Mouse (Mus musculus): ENCODE results near the gene Nck2. TPM values are rescaled to one million over a fixed set of nuclear protein-coding genes. Genes with fewer than 3 reads are reported as not detected.

Nck2 gene
- polyA plus RNA-seq, 1 experiment from 2014 or later = 17.1 TPM

DNA sequence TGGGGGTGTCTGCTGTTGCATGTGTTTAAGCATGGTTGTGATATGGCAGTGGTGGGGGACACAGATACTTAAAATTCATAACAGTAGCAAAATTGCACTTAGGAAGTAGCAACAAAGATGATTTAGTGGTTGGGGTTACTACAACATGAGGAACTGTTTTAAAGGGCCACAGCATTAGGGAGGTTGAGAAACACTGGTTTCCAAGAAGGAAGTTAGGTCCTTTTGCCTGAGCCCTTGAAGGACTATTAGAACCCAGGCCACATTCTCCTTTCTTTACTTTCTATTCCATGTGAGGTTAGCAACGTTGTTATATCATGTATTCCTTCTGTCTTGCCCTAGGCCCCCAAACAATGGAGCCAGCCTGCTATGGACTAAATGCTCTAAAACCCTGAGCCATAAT, 63.4 kb downstream of the Nck2 start:
- Histone ChIP-seq H3K9ac (ENCODE audit: low read depth, low read length) (no peak overlapping the region), H3K9me3 (ENCODE audit: control insufficient read depth) (no peaks in the 10 kb centered on the region), H3K27me3 (replicated peaks; ENCODE audit: control insufficient read depth, insufficient read depth, low read length) (no peaks in the 10 kb centered on the region), H3K4me3 (ENCODE audit: low read depth, low read length) (no peak overlapping the region), H3K4me1 (replicated peaks; ENCODE audit: control insufficient read depth, insufficient read depth, low read length) (peaks cover 1% of the 10 kb centered on the region), H3K36me3 (ENCODE audit: control insufficient read depth, insufficient read depth) (peaks cover 7% of the 10 kb centered on the region; the same call in 1 of the 2 replicates), H3K4me2 (replicated peaks; ENCODE audit: low read depth) (no peak overlapping the region), H3K27ac (ENCODE audit: low read depth, low read length) (no peak overlapping the region)
- 75% methylated on average over 1 of the region's 1 CpGs for WGBS
- ATAC-seq = no peak
- TF ChIP-seq CTCF (IDR thresholded peaks at IDR 0.05; ENCODE audit: low read depth) = no peak

DNA sequence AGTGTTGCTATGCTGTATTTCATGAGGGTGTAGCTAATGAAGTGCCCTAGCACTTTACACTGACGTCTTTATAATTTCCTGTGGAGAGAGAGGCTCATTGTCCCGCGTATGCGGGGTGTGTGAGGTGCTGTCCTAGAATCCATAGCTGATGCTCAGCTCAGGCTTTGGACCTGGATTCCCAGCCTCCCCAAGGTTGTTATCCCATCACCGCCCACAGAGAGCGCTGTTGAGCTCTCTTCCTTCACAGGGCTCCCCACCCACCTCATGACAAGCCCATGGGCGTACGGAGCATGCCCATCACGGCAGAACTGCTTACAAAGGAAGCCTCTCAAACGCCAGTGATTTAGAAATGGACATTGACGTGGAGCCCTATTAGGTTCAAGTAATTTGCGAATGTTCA, 66.9 kb downstream of the Nck2 start:
- H3K36me3 ChIP-seq (ENCODE audit: control insufficient read depth, insufficient read depth) = peaks cover 14% of the 10 kb centered on the region; the same call in 1 of the 2 replicates
- H3K4me1 ChIP-seq (replicated peaks; ENCODE audit: control insufficient read depth, insufficient read depth, low read length) = no peaks in the 10 kb centered on the region; the same call in 1 of the 2 replicates
- no peak overlapping the region for H3K9ac ChIP-seq (ENCODE audit: low read depth, low read length)
- peak; percentile 44 for TF ChIP-seq CTCF (IDR thresholded peaks at IDR 0.05; ENCODE audit: low read depth)
- no peak for ATAC-seq
- 84% methylated on average over 12 of the region's 12 CpGs for WGBS
- no peak overlapping the region for H3K27ac ChIP-seq (ENCODE audit: low read depth, low read length)
- H3K9me3 ChIP-seq (ENCODE audit: control insufficient read depth) = no peaks in the 10 kb centered on the region
- H3K27me3 ChIP-seq (replicated peaks; ENCODE audit: control insufficient read depth, insufficient read depth, low read length) = no peaks in the 10 kb centered on the region
- H3K4me2 ChIP-seq (replicated peaks; ENCODE audit: low read depth) = no peak overlapping the region
- no peak overlapping the region for H3K4me3 ChIP-seq (ENCODE audit: low read depth, low read length)

DNA sequence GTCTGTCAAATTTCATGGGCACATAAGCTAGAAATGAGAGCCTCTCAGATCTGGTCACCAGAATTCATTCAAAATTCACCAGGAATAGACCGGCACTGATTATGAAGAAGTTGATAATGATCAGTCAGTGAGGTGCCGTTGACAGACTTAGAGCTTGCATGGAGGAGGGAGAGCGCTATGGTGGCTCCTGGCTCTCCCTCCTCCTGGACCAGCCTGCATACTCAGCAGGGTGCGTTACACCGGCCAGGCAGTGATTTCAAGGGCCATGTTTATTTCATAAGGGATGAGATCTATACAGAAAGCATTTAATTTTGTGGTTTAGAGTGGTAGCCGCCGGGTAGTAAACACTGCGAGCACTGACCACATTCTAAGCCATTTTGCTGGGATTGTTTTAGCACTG, 67.3 kb downstream of the Nck2 start:
- H3K27ac ChIP-seq (ENCODE audit: low read depth, low read length) = no peak overlapping the region
- no peaks in the 10 kb centered on the region for H3K9me3 ChIP-seq (ENCODE audit: control insufficient read depth)
- H3K27me3 ChIP-seq (replicated peaks; ENCODE audit: control insufficient read depth, insufficient read depth, low read length) = no peaks in the 10 kb centered on the region
- no peak overlapping the region for H3K4me3 ChIP-seq (ENCODE audit: low read depth, low read length)
- H3K9ac ChIP-seq (ENCODE audit: low read depth, low read length) = no peak overlapping the region
- 87% methylated on average over 8 of the region's 8 CpGs for WGBS
- peaks cover 14% of the 10 kb centered on the region; the same call in 1 of the 2 replicates for H3K36me3 ChIP-seq (ENCODE audit: control insufficient read depth, insufficient read depth)
- no peak for TF ChIP-seq CTCF (IDR thresholded peaks at IDR 0.05; ENCODE audit: low read depth)
- no peaks in the 10 kb centered on the region; the same call in 1 of the 2 replicates for H3K4me1 ChIP-seq (replicated peaks; ENCODE audit: control insufficient read depth, insufficient read depth, low read length)
- no peak overlapping the region for H3K4me2 ChIP-seq (replicated peaks; ENCODE audit: low read depth)
- ATAC-seq = no peak

DNA sequence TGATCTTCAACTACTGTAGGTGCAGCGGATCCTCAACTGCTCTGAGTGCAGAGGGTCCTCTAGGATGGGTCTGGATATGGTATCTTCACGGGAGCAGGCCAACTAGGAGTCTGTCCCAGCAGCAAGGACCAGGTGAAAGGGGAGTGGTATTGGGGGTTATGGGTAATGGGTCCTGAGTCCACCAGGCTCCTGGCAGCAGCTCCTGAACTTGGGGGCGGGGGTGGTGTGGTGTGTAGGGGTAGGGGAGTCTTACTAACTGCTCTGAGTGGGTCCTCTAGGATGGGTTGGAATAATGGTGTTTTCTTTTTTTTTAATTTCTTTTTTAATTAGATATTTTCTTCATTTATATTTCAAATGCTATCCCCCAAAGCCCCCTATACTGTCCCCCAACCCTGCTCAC, 73.0 kb downstream of the Nck2 start:
- no peak overlapping the region for H3K4me3 ChIP-seq (ENCODE audit: low read depth, low read length)
- no peak for TF ChIP-seq CTCF (IDR thresholded peaks at IDR 0.05; ENCODE audit: low read depth)
- 96% methylated on average over 3 of the region's 3 CpGs for WGBS
- ATAC-seq = no peak
- no peak overlapping the region for H3K4me2 ChIP-seq (replicated peaks; ENCODE audit: low read depth)
- H3K27me3 ChIP-seq (replicated peaks; ENCODE audit: control insufficient read depth, insufficient read depth, low read length) = no peaks in the 10 kb centered on the region
- H3K9ac ChIP-seq (ENCODE audit: low read depth, low read length) = no peak overlapping the region
- peaks cover 14% of the 10 kb centered on the region for H3K4me1 ChIP-seq (replicated peaks; ENCODE audit: control insufficient read depth, insufficient read depth, low read length)
- H3K36me3 ChIP-seq (ENCODE audit: control insufficient read depth, insufficient read depth) = peaks cover 6% of the 10 kb centered on the region; the same call in 1 of the 2 replicates
- H3K27ac ChIP-seq (ENCODE audit: low read depth, low read length) = no peak overlapping the region
- H3K9me3 ChIP-seq (ENCODE audit: control insufficient read depth) = no peaks in the 10 kb centered on the region

DNA sequence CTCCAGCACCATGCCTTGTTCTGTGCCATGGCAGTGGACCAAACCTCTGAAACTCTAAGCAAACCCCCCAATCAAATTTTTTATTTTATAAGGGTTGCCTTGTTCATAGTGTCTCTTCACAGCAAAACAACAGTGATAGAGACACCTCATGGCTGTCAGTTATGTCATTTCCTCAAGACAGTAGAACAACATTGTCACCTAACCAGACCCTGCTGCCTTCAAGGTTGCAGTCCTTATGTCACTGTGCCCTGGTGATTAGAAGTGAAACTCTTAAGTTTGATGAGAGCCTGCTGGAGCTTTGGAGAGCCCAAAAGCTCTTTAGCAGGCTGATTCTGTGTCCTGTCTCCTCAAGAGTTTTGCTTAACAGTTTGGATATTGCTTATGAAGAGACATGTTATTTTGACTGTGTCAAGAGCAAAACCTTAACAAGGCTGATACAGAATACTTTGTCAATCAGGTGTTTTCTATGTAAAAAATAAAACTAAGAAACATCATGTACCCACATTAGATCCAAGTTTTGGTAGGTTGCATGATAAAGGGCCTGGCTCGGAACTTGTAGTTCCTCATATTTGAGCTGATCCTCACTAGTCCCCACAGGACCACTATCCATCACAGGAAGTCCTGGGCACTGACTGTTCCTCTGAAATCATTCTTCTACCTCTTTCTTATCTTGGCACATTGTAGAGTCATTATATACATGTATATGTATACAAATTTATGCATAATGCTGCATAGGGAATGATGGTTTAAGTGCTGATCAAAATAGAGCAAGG, 76.0 kb downstream of the Nck2 start:
- no peak for ATAC-seq
- no peaks in the 10 kb centered on the region for H3K9me3 ChIP-seq (ENCODE audit: control insufficient read depth)
- H3K9ac ChIP-seq (ENCODE audit: low read depth, low read length) = no peak overlapping the region
- no peaks in the 10 kb centered on the region for H3K27me3 ChIP-seq (replicated peaks; ENCODE audit: control insufficient read depth, insufficient read depth, low read length)
- H3K4me2 ChIP-seq (replicated peaks; ENCODE audit: low read depth) = no peak overlapping the region
- H3K4me3 ChIP-seq (ENCODE audit: low read depth, low read length) = no peak overlapping the region
- H3K27ac ChIP-seq (ENCODE audit: low read depth, low read length) = peak overlapping the region; percentile 79
- no peak for TF ChIP-seq CTCF (IDR thresholded peaks at IDR 0.05; ENCODE audit: low read depth)
- 91% methylated on average over 1 of the region's 1 CpGs for WGBS
- H3K4me1 ChIP-seq (replicated peaks; ENCODE audit: control insufficient read depth, insufficient read depth, low read length) = peaks cover 14% of the 10 kb centered on the region
- no peaks in the 10 kb centered on the region for H3K36me3 ChIP-seq (ENCODE audit: control insufficient read depth, insufficient read depth)

DNA sequence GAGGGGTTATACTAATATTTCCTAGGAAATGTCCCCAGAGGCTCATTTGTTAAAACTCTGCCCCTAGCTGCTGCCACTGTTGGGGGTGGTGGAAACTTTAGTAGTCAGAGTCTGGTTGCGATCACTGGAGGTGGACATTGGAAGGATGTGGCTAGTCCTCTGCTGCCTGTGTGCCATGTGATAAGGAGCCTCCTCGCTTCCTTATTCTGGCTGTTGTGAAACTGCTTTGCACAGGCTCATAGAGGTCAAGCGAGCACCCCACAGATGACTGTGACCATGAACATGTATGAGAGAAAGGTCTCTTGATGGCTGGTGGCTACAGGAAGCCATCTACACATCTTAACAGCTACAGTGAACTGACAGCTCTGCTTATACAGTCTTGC, 76.6 kb downstream of the Nck2 start:
- no peak; the same call in 1 of the 2 replicates for TF ChIP-seq CTCF (IDR thresholded peaks at IDR 0.05; ENCODE audit: low read depth)
- peak overlapping the region; percentile 79 for H3K27ac ChIP-seq (ENCODE audit: low read depth, low read length)
- H3K4me3 ChIP-seq (ENCODE audit: low read depth, low read length) = no peak overlapping the region
- no peaks in the 10 kb centered on the region for H3K36me3 ChIP-seq (ENCODE audit: control insufficient read depth, insufficient read depth)
- no peak overlapping the region for H3K4me2 ChIP-seq (replicated peaks; ENCODE audit: low read depth)
- no peaks in the 10 kb centered on the region for H3K27me3 ChIP-seq (replicated peaks; ENCODE audit: control insufficient read depth, insufficient read depth, low read length)
- peaks cover 14% of the 10 kb centered on the region for H3K4me1 ChIP-seq (replicated peaks; ENCODE audit: control insufficient read depth, insufficient read depth, low read length)
- 48% methylated on average over 3 of the region's 3 CpGs for WGBS
- peak; percentile 68 for ATAC-seq
- no peaks in the 10 kb centered on the region for H3K9me3 ChIP-seq (ENCODE audit: control insufficient read depth)
- H3K9ac ChIP-seq (ENCODE audit: low read depth, low read length) = no peak overlapping the region

All from intestine, postnatal 0 days (tissue).